Mouse (Mus musculus) embryonic fibroblast, embryonic 13.5 days (primary cell): ENCODE data around the gene Selp. TPM values are rescaled to one million over a fixed set of nuclear protein-coding genes. Genes with fewer than 3 reads are reported as not detected.
A peak's percentile ranks its signal among the peaks of the same experiment; 100 is the strongest.

ENCODE experiments used
- H3K27ac ChIP-seq: 2 replicates; pipeline ENCODE4 v1.5.1; 2012; ENCODE audit warnings: low read length, control low read depth, inconsistent platforms; ENCODE audit not compliant: insufficient read depth
- H3K4me1 ChIP-seq: 2 replicates; pipeline ENCODE4 v1.6.1; 2011; ENCODE audit warnings: low read length; ENCODE audit not compliant: control insufficient read depth, insufficient read depth
- H3K4me3 ChIP-seq: 2 replicates; pipeline ENCODE4 v1.5.1; 2011; ENCODE audit warnings: mild to moderate bottlenecking, control low read depth, low read length; ENCODE audit not compliant: insufficient read depth
- CTCF ChIP-seq: IDR thresholded peaks from 2 replicates; pipeline ENCODE4 v1.5.1; 2011; ENCODE audit warnings: mild to moderate bottlenecking, control low read depth, low read length, moderate library complexity, borderline replicate concordance; ENCODE audit not compliant: insufficient read depth
- POLR2A ChIP-seq: IDR thresholded peaks from 2 replicates; pipeline ENCODE4 v1.6.1; 2011; ENCODE audit warnings: low read depth, mild to moderate bottlenecking, control low read depth, low read length, moderate library complexity
- polyA plus RNA-seq: library from polyadenylated mRNA; stranded (reverse); fragments of >200 nt; gene quantifications from 2 replicates; pipeline ENCODE4 v1.2.4, GENCODE M21; 2011; ENCODE audit warnings: low read depth; ENCODE audit not compliant: missing spikeins, insufficient read length

Gene Selp
- polyA plus RNA-seq, 1 experiment: 1.7 TPM

DNA sequence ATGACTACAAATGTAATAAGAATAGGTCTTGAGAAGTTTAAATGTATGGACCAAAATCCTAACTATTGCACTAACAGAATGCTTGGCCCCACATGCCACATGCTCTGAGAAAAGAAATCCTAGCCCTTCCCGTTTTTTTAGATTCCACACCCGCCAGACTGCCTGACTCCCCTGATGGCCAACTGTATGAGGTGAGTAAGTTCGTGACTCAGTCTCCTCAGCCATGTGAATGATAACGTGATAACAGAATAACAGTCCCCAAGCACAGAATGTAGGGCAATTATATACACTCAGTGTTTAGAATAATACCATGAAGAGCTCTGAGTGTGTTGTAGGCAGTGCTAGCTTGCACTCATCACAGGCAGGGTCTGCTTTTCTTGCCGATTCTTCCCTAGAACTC is 784 bp upstream of the Selp start:
- Histone ChIP-seq H3K4me3 (no peak overlapping the region), H3K27ac (no peak overlapping the region), H3K4me1 (no peaks in the 10 kb centered on the region)
- TF ChIP-seq POLR2A: no peak
- no peak for TF ChIP-seq CTCF

DNA sequence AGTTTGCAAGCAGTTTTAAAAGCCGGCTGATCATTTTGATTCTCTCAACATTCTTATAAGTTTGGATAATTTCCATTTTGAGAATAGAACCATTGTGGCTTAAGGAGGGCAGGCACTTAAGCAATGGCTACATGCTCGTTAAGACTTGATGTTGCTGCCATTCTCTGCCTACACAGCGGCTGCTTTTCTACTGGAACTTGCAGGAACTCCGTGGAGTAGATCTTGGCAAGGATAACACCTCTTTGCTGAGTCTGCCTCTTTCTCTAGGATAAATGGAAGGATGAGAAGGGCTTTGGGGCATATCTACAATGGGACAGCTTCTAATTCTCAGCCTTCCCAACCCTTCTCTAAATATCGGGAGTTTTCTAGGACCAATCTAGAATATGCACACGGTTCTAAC is 583 bp downstream of the Selp start:
- H3K27ac ChIP-seq: 0 out of 2 replicates have a peak overlapping the region, but pooled peaks have one; percentile 43
- H3K4me1 ChIP-seq: no peaks in the 10 kb centered on the region
- no peak overlapping the region for H3K4me3 ChIP-seq
- no peak for TF ChIP-seq POLR2A
- TF ChIP-seq CTCF: no peak

DNA sequence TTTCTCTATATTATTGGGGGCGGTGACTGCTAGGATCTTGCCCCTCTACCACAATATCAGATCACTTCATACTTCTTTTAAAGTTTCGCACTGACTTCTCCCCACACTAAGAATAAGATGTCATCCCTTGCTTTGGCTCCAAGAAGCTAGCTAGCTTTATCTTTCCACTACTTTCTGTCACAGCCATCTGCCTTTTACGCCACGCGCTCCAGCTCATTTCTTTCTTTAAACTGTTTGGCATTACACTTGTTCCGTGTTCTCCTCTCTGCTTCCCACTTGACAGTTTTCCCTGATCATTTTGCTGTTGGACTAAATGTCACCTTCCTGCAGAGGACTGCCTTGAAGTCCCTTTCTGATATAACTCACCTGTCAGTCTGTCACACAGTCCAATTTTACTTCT is 2.8 kb downstream of the Selp start:
- H3K27ac ChIP-seq: no peak overlapping the region
- no peak overlapping the region for H3K4me3 ChIP-seq
- no peaks in the 10 kb centered on the region for H3K4me1 ChIP-seq
- TF ChIP-seq POLR2A: no peak
- no peak for TF ChIP-seq CTCF

DNA sequence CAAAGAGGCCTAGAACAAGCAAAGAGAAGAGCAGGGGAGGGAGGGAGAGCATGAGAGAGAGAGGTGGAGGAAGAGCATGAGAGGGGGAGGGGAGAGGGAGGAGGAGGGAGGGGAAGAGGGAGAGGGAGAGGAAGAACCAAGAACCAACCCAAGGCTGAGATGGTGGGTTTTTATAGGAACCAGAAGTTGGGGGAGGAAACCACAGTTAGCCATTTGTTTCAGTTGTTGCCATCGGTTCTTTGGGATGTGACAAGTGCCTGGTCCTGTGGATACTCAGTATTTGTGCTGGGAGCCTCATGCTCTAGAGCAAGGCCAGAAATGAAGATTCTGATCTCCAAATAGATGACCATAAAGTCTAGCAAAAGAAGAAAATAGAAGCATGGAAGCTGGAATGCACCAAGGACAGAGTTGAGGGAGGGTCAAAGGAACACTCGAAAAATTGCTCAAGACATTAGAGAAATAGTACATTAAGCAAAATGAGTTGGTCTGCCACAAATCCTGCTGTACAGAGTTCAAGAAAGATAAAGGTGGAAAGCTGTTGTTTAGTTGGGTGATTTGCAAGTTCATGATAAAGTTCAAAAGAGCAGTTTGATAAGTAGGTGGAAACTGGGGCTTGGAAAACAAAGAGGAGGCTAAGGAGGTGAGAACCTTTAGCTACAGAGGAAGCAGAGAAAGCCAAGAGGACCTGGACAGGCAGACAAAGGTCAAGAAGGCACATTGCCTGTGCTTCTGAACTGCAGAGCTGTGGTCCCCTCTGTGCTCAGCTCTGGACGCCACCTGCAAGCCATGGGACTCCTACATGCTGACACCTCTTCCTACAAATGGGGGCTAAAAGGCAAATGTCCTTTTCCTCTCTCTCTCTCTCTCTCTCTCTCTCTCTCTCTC is 5.1 kb downstream of the Selp start:
- Histone ChIP-seq H3K27ac (no peak overlapping the region), H3K4me3 (no peak overlapping the region), H3K4me1 (no peaks in the 10 kb centered on the region)
- TF ChIP-seq CTCF (no peak), POLR2A (no peak)

DNA sequence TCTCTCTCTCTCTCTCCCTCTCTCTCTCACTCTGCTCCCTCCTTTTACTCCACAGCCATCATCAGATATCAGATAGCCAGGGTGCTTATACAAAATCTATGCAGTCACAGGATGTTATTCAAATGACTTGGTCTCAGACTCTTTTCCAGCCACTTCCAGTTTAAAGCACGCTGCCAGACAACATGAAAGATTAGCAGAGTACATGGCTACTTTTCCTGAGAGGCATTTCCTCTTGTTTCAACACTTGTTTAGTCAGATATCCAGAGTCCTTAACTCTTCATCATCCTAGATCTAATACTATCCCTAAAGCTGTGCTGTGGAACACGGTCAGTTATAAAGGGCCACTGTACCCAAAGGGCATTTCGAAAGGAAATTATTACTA is 5.7 kb downstream of the Selp start:
- no peak for TF ChIP-seq POLR2A
- no peak for TF ChIP-seq CTCF
- Histone ChIP-seq H3K4me3 (no peak overlapping the region), H3K27ac (no peak overlapping the region), H3K4me1 (no peaks in the 10 kb centered on the region)

DNA sequence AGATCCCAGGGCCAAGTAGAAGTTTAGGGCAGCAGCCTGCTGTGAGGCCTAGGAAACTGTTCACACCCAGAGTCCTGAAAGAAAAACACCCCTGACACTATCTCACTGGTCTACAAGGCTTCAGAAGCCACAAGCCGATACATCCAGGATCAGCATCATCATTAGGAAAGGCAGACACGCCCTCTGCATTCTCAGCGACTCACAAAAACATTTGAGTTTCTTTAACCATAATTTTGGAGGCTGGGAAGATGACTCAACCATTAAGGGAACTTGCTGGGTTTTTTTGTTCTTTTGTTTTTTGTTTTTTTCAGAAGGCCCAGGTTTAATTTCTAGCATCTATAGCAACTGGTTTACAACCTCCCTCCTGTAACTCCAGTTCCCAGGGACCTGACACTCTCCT is 8.8 kb downstream of the Selp start:
- Histone ChIP-seq H3K4me3 (no peak overlapping the region), H3K27ac (no peak overlapping the region), H3K4me1 (no peaks in the 10 kb centered on the region)
- TF ChIP-seq CTCF (no peak), POLR2A (no peak)

DNA sequence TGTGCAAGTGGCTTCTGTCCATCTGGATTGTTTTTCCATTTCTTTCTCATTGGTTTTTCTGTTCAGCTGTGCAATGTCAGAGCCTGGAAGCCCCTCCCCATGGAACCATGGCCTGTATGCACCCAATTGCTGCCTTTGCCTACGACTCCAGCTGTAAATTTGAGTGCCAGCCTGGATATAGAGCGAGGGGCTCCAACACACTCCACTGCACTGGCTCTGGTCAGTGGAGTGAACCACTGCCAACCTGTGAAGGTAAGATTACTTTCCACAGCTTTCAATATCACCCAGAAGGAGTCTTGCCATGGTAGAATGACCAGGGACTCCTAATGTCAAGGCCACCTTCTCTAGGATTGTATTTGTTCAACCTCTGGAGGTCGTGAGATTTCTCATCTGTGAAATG is 14.9 kb downstream of the Selp start:
- no peaks in the 10 kb centered on the region for H3K4me1 ChIP-seq
- TF ChIP-seq POLR2A (no peak), CTCF (no peak)
- no peak overlapping the region for H3K4me3 ChIP-seq
- no peak overlapping the region for H3K27ac ChIP-seq

DNA sequence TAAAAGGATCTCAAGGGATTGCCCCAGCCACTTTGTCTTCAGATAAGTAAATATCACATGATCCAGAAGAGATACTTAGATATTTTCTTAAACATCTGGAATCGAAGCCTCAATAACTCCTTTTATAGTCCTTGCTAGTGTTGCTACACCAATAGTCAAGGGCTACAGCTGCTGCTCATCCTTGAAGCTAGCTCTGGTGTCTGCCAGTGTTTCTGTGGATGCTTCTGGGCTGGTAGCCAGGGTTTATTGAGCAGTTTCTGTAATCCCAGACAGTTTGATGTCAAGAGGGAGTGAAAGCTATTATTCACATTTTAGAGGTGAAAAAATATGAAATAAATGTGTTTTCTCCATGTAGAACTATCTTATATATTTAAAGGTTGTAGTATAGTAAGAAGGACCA is 17.5 kb downstream of the Selp start:
- Histone ChIP-seq H3K4me1 (peaks cover 4% of the 10 kb centered on the region; the same call in 1 of the 2 replicates), H3K4me3 (no peak overlapping the region), H3K27ac (no peak overlapping the region)
- TF ChIP-seq POLR2A: no peak
- no peak for TF ChIP-seq CTCF

DNA sequence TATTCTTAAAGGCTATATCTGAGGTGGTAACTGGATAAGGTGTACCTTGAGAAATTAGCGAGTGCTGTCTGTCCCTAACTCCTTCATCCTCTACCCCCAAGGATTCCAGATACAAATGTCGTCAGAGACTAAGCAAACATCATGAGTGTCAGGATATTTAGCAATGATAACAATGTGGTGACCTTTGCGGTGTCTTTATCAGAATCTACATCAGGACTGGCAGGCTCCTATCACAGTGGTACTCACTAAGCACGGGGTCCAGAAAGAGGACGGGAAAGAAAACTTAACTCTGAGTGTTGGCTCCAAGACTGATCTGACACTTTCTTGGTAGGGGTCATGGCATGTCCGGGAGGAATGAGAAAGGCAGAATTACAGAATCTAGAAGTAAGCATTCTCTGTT is 19.0 kb downstream of the Selp start:
- TF ChIP-seq CTCF (no peak), POLR2A (no peak)
- no peak overlapping the region for H3K4me3 ChIP-seq
- no peak overlapping the region for H3K27ac ChIP-seq
- peaks cover 4% of the 10 kb centered on the region; the same call in 1 of the 2 replicates for H3K4me1 ChIP-seq

DNA sequence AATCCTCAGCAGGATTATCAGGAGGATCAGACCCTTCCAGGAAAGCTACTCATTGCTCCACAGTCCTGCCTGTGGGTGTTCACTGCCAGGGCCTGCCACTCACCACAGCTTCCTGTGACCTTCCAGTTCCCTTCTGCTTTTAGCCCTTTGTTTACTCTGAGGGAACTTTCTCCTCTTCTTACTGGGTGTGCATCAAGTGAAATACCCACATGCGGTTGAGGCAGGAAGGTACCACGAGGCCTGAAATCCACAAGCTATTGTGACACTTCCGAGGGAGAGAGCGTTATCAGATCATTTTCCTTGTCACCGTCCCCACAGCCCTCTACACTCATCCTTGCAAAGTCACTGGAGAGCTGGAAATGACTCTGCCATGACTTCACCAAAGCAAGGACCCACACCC is 20.3 kb downstream of the Selp start:
- peaks cover 4% of the 10 kb centered on the region; the same call in 1 of the 2 replicates for H3K4me1 ChIP-seq
- no peak overlapping the region for H3K27ac ChIP-seq
- TF ChIP-seq CTCF (no peak), POLR2A (no peak)
- H3K4me3 ChIP-seq: no peak overlapping the region
